Mouse (Mus musculus): ENCODE results near the gene Gnas. TPM values are rescaled to one million over a fixed set of nuclear protein-coding genes. Genes with fewer than 3 reads are reported as not detected.

Gnas gene
- polyA plus RNA-seq, 1 experiment = 2,122 TPM

- no peak overlapping the region for H3K4me3 ChIP-seq (ENCODE audit: insufficient read depth, low read length)
- H3K27ac ChIP-seq (ENCODE audit: insufficient read depth, low read length) = no peak overlapping the region
- H3K4me1 ChIP-seq (ENCODE audit: control insufficient read depth, insufficient read depth, low read length) = no peaks in the 10 kb centered on the region; the same call in 1 of the 2 replicates
- TF ChIP-seq POLR2A (IDR thresholded peaks at IDR 0.05; ENCODE audit: extremely low read depth, insufficient read depth, low read length) (no peak), CTCF (IDR thresholded peaks at IDR 0.05; ENCODE audit: extremely low read depth, insufficient read depth, low read length) (no peak)
Observed at GRCm38 (mm10) chr2:174393383-174393782, 109.3 kb downstream of the Gnas start.

Other genes with a start within 250 kb of the Gnas start
- 67.1 and 79.4 TPM in 2 replicates for gene Stx16, start 208.0 kb upstream of the Gnas start, polyA plus RNA-seq (2012; rRNA removed)
- gene Npepl1, start 174.0 kb upstream of the Gnas start, polyA plus RNA-seq (2012; rRNA removed) = 23.3 and 25.2 TPM in 2 replicates
- gene Gm20721, start 62.4 kb downstream of the Gnas start, polyA plus RNA-seq (2012; rRNA removed) = 0.06 TPM in 1 of 2 replicates, not detected in the other
- gene Nelfcd, start 131.5 kb downstream of the Gnas start, polyA plus RNA-seq (2012; rRNA removed) = 74.7 and 76.9 TPM in 2 replicates
- gene Ctsz, start 154.7 kb downstream of the Gnas start, polyA plus RNA-seq (2012; rRNA removed) = 72.1 and 78.9 TPM in 2 replicates
- gene Tubb1, start 166.4 kb downstream of the Gnas start, polyA plus RNA-seq (2012; rRNA removed) = 0.09 TPM in 1 of 2 replicates, not detected in the other
- 591 and 599 TPM in 2 replicates for gene Atp5e, start 179.8 kb downstream of the Gnas start, polyA plus RNA-seq (2012; rRNA removed)
- gene Prelid3b, start 188.8 kb downstream of the Gnas start, polyA plus RNA-seq (2012; rRNA removed) = 75.0 and 82.6 TPM in 2 replicates

All from cortical plate, adult 2 months (tissue).